Mouse (Mus musculus) heart, postnatal 14 days (tissue): ENCODE results near the gene Tceal9. TPM values are rescaled to one million over a fixed set of nuclear protein-coding genes. Genes with fewer than 3 reads are reported as not detected.
"Not testable (repeated sequence)": the region's sequence is repeated elsewhere in the genome, so short reads cannot be mapped to it uniquely, and the experiment has no call there.

Experiments
- DNase-seq, 2 experiments: peaks; one replicate each; pipeline ENCODE4 v3.0.0; 2021 to 2022
- intact Hi-C: fragments of 180-260 bp; cut with DNase I; formaldehyde crosslinking; loops from one replicate; pipeline ENCODE4 v1.15.1; 2025
- total RNA-seq, 2 experiments: library from RNA; stranded (reverse); gene quantifications; 2 replicates each; pipeline ENCODE4 v1.2.3; 2021

Tceal9 gene
- total RNA-seq, 2 experiments from 2014 or later = 48.5 to 49.3 TPM

DNA sequence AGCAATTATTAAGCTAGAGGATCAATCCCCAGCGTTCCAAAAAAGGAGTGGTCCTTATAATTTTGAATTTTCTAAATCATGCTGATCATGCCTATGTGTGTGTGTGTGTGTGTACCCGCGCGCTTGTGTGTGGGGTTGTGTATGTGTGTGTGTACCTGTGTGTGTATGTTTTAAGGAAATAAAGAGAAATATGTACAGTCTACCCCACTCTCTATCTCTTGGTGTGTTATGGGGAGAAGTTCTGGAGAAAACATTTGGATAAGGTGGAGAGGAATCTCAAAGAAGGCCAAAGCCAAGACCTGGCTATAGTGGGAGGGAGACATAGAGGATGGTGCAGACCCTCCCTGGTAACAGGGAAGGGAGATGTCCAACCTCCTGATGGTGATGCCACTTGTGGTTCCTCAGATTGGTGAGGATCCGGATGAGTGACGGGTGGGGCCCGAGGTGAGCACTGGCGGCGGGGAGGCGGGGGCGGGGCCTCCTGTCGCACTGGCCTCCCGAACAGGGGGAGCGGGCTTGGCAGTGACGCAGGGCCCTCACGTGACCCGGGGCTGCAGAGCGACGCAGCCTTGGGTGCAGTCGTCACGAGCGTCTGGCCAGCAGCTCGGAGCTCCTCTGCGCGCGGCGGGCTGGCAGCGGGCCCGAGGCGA is 25.0 kb downstream of the Tceal9 start, which contains the start of gene Bex3:
Gene Bex3, plus strand, starts transcription at position 511 of the 650 bp plus-strand sequence.
- DNase-seq = peak; percentile 22 to 48

DNA sequence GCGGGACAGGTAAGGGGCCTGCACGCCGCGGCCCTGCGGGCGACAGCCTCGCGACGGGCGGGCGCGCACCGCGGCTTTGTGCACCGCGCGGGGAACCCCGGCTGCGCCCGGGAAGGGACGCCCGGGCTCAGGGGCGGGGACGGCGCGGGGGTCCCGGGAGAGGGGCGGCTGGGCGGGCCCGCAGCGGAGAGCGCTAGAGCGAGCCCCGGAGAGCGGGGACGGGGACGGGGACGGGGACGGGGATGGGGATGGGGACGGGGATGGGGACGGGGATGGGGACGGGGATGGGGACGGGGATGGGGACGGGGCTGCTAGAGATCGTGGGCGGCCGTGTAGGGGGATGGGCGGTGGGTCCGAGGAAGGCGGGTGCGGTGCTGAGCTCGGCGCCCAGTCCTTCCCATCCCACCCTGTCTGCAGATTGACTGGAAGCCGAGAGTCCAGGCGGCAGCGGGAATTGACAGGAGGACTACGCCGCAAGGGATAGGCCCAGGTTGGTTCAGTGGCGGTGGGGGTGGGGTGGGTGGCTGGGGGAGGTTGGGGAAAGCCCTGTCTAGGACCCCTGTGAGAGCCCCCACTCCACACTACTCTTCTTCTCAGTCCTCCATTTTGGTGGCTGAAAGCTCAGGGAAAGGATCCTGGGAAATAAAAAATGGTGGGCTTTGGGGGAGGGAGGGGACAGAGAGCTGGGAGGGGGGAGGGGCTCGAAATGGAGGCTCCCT is 25.7 kb downstream of the Tceal9 start:
- DNase-seq, intact Hi-C loops: not testable (repeated sequence)

More for the DNA sequence above, 25.0 kb downstream of the Tceal9 start, which contains the start of gene Bex3:
- intact Hi-C loops = not testable (repeated sequence)

DNA sequence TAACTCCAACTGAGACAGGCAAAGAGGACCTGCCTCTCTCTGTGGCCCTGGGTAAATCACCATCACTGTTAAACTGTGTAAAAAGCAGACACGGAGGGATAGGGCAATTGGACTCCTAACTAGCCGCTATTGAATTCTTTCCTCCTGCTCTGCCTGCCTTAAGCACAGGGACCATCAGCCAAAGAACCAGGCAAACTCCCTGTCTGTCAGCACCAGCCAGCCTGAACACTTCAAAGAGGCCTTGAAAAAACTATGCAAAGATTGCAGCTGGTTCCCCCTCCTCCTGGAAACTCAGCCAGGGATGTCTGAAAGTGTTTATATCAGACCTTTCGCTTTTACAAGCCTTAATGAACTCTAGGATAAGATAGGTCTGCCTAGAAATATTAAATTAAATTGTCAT is 29.7 kb downstream of the Tceal9 start:
- intact Hi-C loops = no loop called here
- no peak for DNase-seq

DNA sequence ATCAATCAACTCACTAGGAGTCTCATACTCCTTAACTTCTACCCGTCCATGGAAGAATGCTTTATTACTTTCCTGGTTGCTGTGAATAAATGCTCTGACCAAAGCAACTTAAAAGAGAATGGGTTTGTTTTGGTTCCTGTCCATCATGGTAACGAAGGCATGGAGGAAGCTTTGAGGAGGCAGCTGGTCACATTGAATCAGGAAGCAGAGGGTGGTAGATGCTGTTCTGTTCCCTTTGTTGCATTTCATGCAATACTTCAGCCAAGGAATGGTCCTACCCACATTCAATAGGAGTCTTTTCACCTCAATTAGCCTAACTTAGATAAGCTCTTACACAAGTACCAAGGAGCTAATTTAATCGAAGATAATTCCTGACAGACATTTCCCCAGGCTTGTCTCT is 30.5 kb downstream of the Tceal9 start:
- intact Hi-C loops = no loop called here
- DNase-seq = no peak

DNA sequence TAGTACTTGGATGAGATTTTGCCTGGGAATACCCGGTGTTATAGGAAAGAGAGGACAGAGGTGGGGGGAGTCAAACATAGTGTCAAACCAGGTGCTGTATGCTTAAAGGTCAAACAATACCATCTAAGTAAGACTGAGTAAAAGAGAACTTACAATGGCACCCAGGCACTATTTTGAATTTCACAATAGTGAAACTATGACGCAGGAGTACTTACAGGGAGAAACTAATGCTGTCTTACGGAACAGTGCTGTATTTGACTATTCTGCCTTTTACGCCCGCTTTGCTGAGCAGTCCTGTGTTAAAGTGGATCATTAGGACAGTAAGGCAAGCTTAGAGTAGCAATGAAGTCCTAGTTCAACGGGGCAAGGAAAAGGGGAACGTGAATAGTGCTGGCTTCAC is 32.7 kb downstream of the Tceal9 start:
- intact Hi-C loops = no loop called here
- no peak for DNase-seq

DNA sequence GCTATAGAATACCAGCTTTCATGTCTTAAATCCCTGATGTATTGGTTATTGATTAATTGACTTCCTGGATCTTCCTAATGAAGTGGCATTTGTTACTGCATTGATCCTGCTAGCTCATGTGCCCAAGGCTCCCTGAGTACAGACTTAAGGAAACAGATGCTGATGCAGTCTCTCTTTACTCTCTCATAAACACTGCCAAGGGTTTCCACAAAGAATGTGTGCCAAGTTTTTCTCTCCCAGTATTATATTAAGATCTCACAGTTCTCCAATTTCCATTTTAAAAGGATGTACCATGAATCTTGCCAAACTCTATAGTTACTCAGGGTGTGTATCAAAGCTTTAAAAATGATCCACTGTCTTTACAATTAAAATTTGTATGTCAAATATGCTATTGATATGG is 33.5 kb downstream of the Tceal9 start:
- no peak for DNase-seq
- intact Hi-C loops = no loop called here

DNA sequence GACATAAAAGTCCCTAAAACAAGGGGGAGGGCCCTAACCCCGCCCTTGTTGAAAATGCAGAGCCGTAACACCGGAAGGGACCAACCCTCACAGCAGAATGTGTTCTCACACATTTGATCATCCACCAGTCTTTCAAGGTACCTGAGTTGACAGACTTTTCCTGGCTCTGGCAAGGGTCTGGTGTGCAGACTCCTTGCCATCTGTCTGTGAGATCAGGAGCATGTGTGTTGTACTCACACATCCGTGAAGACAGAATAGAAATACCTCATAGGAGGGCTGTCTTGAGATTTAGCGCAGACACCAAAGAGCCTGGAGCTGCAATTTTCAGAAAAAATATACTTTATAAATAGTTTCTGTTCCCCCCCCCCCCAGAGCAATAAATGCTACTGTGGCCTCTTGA is 34.5 kb downstream of the Tceal9 start:
- intact Hi-C loops = no loop called here
- no peak for DNase-seq

DNA sequence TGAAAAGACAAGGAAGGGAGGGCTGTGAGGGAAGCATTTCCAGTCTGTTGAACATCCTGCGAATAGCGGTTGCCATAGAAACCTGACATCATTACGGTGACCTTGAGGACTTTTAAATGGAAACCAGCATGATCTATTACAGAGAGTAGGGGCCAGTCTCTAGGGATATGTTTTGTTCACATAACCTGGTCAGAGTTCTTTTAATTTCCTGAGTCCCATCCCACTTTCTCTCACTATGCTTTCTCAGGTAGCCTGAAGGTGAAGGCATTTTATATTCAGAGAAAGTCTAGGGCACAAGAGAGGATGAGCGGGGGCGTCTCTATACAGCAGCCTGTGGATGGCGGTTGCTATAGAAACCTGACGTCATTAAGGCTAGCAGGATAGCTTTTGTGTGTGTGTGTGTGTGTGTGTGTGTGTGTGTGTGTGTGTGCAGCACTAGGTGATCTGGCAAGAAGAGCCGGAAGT is 46.0 kb downstream of the Tceal9 start:
- intact Hi-C loops = no loop called here
- DNase-seq = no peak

Other genes starting within 250 kb of the Tceal9 start
- gene Arxes1, start 211.7 kb upstream of the Tceal9 start, total RNA-seq = 1 to 10 TPM; 1.3 to 1.6 TPM
- gene Bex2, start 176.8 kb upstream of the Tceal9 start, total RNA-seq = under 1 TPM in 1 of 2 experiments, not detected in 1; 0.59 TPM
- gene Nxf3, start 159.8 kb upstream of the Tceal9 start, total RNA-seq = not detected
- 1 to 10 TPM in 1 of 2 experiments, under 1 TPM in 1; 0.71 to 1.7 TPM for gene Bex4, start 106.1 kb upstream of the Tceal9 start, total RNA-seq
- 10 to 100 TPM; 27.2 to 34.4 TPM for gene Tceal8, start 72.7 kb upstream of the Tceal9 start, total RNA-seq
- gene Tceal5, start 41.2 kb upstream of the Tceal9 start, total RNA-seq = 1 to 10 TPM; 1.6 to 1.7 TPM
- gene Tceal7, start 30.3 kb upstream of the Tceal9 start, total RNA-seq = 1 to 10 TPM; 1.9 to 2.0 TPM
- gene Bex1, start 29.6 kb upstream of the Tceal9 start, total RNA-seq = 1 to 10 TPM; 2.9 to 7.0 TPM
- 10 to 100 TPM; 28.7 to 30.9 TPM for gene Bex3, start 25.2 kb downstream of the Tceal9 start, total RNA-seq